Mouse (Mus musculus): ENCODE measurements around the gene Spic. TPM values are rescaled to one million over a fixed set of nuclear protein-coding genes. Genes with fewer than 3 reads are reported as not detected.

Spic gene
- total RNA-seq (2023), result 11.0 to 15.3 TPM (median 13.4 TPM) in 4 replicates

DNA sequence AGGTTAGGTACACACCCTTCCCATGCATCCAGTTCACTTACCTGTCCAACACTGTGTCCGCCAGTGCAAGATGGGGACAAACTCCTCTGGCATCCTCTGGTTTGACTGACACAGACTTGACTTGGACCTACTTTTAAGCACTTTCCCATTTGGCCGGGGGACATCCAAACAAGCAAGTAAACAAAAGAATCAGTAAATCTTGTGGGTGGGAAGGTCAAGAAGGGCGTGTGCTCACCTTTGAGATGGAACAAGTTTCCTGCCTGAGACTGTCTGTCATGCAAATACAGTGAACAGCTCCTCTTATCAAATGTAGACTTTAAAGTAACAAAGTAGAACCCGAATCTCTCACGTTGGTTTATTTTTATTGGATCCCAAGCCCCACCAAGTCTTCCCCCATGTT lies at the start of gene Spic:
Gene Spic (minus strand): TSS at position 91 of the 400 bp plus-strand sequence.

DNA sequence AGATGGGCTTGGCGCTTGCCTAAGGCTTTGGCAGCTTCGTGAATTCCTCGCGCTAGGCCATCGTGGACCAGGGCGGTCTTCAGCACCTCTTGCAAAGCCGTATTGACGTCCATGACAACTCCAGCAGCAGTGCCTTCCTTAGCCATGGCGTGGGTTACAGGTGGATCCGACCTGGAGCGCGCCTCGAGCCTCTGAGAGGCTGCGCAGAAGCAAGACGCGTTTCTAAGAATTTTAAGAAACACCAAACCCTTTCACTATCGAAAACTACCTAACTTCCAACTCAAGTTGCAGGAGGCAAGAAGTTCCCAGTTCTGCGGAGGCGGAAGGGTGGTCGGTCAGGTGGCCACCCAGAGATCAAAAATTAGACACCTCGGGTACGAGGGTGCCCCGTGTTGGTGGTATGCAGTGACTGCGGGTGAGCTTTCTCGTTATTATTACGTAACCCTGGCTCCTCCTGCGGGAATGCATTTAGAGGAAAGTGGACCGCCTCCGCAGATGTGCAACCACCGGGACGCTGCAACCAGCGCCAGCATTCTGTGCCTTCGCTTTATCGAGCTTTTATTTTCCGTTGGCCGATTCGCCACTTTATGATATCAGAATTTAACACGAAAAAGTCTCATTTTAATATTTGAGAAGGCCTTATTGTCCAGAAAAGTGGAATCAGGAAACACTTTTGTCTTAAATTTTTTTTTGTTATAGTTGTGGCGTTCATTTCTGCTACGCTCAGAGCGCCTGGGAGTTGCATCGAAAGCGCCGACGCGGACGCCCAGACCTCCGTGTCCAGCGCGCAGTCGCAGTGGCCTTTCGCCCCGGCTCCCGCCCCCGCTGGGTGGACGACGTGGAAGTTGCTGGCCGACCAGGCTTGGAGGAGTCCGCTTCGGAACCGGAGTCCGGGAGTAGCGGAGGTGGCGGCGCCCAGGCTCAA lies 46.0 kb upstream of the Spic start, which contains the start of gene Arl1:
Gene Arl1 (plus strand): TSS at position 288 of the 925 bp plus-strand sequence.

Other genes starting within 250 kb of the Spic start
- 0.51 to 0.66 TPM in 2 of 4 replicates, not detected in the others for gene Sycp3, start 225.4 kb downstream of the Spic start, total RNA-seq (2023)
- gene Chpt1, start 180.9 kb downstream of the Spic start, total RNA-seq (2023), result 2.7 to 5.8 TPM (median 4.5 TPM) in 4 replicates
- gene Mybpc1, start 79.9 kb downstream of the Spic start, total RNA-seq (2023), result 0.85 to 2.3 TPM (median 1.4 TPM) in 4 replicates
- gene Arl1, start 45.8 kb upstream of the Spic start, total RNA-seq (2023), result 36.5 to 38.7 TPM (median 36.8 TPM) in 4 replicates
- gene Utp20, start 141.8 kb upstream of the Spic start, total RNA-seq (2023), result 44.3 to 58.9 TPM (median 55.1 TPM) in 4 replicates
- gene Slc5a8, start 201.0 kb upstream of the Spic start, total RNA-seq (2023), result not detected in 4 replicates

All from B cell, adult 62 days (primary cell).